Mouse (Mus musculus) small intestine, adult 2 months (tissue): Measurements from ENCODE around the gene Cblc.

Source experiments
- CTCF ChIP-seq: fragments of 200-500 bp; IDR thresholded peaks from 2 replicates; pipeline ENCODE4 v1.5.1; 2012; ENCODE audit warnings: low read depth, mild to moderate bottlenecking, control low read depth, inconsistent platforms, low read length, moderate library complexity, mixed read lengths; ENCODE audit not compliant: insufficient replicate concordance, insufficient read length; ENCODE audit errors: extremely low read depth
- POLR2A ChIP-seq: fragments of 200-500 bp; IDR thresholded peaks from 2 replicates; pipeline ENCODE4 v1.6.1; 2012; ENCODE audit warnings: low read depth, mild to moderate bottlenecking, control low read depth, inconsistent platforms, low read length, moderate library complexity

DNA sequence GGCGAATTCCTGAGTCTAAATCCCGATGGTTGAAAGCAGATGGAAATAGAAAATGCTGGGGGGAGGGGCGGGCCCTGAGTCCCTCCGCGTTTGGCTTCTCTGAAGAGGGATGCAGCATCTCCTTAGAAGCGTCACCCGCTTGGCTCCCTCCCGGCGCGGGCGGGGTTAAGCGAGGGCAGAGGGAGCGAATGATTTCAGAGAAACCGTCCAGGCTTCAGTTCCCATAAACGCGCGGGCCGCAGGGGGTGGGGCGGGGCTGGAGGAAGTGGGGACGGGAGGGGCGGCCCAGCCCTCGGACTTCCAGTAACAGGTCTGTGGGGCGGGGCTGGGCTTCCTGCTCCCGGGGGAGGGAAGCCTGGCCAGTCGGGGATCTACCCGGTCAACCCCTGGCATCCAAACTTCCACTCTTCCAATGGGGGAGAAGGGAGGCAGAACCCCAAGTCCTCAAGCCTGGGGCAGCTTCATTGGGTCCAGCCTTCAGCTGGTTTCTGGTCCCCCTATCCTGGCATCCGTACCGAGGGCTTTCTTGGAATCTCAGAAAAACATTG lies 19.7 kb upstream of the Cblc start:
- TF ChIP-seq POLR2A, result peak; percentile 25; the same call in 1 of the 2 replicates
- TF ChIP-seq CTCF, result no peak
